Mouse (Mus musculus) cortical plate, adult 2 months (tissue): ENCODE data around the gene Tmem40. TPM values are rescaled to one million over a fixed set of nuclear protein-coding genes. Genes with fewer than 3 reads are reported as not detected.

Experiments used
- H3K27ac ChIP-seq: fragments of 200-500 bp; 2 replicates; pipeline ENCODE4 v1.5.1; 2012; ENCODE audit warnings: low read length, control low read depth, inconsistent platforms; ENCODE audit not compliant: insufficient read depth
- H3K4me1 ChIP-seq: fragments of 200-500 bp; 2 replicates; pipeline ENCODE4 v1.6.1; 2011; ENCODE audit warnings: low read length; ENCODE audit not compliant: control insufficient read depth, insufficient read depth
- H3K4me3 ChIP-seq: fragments of 200-500 bp; 2 replicates; pipeline ENCODE4 v1.5.1; 2011; ENCODE audit warnings: mild to moderate bottlenecking, low read length, control low read depth; ENCODE audit not compliant: insufficient read depth
- CTCF ChIP-seq: fragments of 200-500 bp; IDR thresholded peaks from 2 replicates; pipeline ENCODE4 v1.5.1; 2011; ENCODE audit warnings: mild to moderate bottlenecking, control low read depth, low read length; ENCODE audit not compliant: insufficient read depth; ENCODE audit errors: extremely low read depth
- POLR2A ChIP-seq: fragments of 200-500 bp; IDR thresholded peaks from 2 replicates; pipeline ENCODE4 v1.6.1; 2011; ENCODE audit warnings: mild to moderate bottlenecking, low read length, control low read depth; ENCODE audit not compliant: insufficient read depth; ENCODE audit errors: extremely low read depth
- polyA plus RNA-seq: library from polyadenylated mRNA; depleted of rRNA; stranded (reverse); fragments of >200 nt; gene quantifications from 2 replicates; pipeline ENCODE4 v1.2.3, GENCODE M21; 2012

Gene Tmem40
- polyA plus RNA-seq, 1 experiment: 5.5 TPM

DNA sequence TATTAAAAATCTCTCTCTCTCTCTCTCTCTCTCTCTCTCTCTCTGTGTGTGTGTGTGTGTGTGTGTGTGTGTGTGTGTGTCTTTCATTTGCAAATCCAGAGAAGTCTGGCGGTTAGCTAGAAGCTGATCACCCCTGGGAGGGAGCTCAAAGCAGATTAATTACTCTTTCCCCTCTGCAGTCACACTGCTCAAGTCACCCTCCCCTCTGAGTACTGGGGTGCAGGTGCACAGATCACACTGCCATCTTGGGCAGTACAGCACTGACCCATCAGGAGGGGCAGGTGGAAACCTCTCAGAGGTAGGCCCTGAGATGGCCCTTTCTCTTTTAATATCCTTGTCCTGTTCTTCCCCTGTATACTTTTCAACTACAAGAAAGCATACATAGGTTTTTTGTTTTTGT lies 15.9 kb downstream of the Tmem40 start:
- Histone ChIP-seq H3K4me3 (no peak overlapping the region), H3K4me1 (no peaks in the 10 kb centered on the region), H3K27ac (no peak overlapping the region)
- no peak for TF ChIP-seq POLR2A
- TF ChIP-seq CTCF: no peak

DNA sequence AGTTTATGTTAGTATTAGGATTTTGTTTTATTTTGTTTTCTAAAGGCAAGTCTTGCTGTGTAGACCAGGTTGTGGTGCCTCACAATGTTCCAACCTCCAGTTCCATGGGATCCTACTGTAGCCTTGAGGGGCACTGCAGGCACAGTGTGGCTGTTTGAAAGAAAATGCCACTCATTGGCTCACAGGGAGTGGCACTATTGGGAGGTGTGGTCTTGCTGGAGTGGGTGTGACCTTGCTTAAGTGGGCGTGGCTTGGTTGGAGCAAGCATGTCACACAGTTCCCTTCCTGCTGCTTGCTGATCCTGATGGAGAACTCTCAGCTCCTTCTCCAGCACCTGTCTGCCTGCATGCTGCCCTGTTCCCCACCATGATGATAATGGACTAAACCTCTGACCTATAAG lies 18.6 kb downstream of the Tmem40 start:
- no peaks in the 10 kb centered on the region for H3K4me1 ChIP-seq
- TF ChIP-seq POLR2A: no peak
- TF ChIP-seq CTCF: no peak
- no peak overlapping the region for H3K4me3 ChIP-seq
- no peak overlapping the region for H3K27ac ChIP-seq

DNA sequence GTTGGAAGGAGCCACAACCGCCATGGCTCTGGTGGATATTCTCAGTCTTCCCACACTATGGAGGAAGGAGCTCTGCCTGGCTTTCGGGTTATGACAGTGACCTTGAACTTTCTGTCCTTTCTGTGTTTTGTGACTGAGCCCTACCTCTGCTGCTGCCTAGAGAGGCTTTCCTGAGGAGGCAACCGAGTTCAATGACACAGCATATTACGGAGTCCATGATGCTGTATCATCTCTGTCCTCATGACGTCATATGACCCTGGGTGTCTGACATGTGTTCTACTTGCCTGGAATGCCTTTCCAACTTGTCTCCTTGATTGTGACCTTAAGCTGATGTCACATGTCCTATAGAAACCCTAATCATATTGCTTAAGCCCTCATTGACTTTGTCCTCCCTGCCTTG lies 23.2 kb downstream of the Tmem40 start:
- TF ChIP-seq CTCF (no peak), POLR2A (no peak)
- H3K4me1 ChIP-seq: no peaks in the 10 kb centered on the region
- H3K27ac ChIP-seq: no peak overlapping the region
- no peak overlapping the region for H3K4me3 ChIP-seq

DNA sequence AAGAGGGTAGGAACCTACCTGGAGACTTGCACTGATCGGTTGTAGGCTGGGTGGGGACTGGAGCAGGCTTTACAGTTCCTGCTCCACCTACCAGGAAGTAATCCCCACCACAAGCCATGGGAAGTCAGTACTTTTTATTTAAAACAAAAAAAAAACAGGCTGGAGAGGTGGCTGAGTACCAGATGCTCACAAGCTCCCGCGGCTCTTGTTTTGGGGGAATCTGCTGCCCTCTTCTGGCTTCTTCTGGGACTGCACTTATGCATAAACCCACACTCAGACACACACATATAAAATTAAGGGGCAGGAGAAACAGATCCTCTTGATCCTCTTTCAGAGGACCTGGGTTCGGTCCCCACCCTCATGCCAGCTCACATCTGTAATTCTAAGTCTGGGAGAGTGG lies 27.3 kb downstream of the Tmem40 start:
- H3K4me1 ChIP-seq: no peaks in the 10 kb centered on the region
- TF ChIP-seq POLR2A: no peak
- peak; percentile 26; the same call in 1 of the 2 replicates for TF ChIP-seq CTCF
- H3K4me3 ChIP-seq: no peak overlapping the region
- no peak overlapping the region for H3K27ac ChIP-seq

DNA sequence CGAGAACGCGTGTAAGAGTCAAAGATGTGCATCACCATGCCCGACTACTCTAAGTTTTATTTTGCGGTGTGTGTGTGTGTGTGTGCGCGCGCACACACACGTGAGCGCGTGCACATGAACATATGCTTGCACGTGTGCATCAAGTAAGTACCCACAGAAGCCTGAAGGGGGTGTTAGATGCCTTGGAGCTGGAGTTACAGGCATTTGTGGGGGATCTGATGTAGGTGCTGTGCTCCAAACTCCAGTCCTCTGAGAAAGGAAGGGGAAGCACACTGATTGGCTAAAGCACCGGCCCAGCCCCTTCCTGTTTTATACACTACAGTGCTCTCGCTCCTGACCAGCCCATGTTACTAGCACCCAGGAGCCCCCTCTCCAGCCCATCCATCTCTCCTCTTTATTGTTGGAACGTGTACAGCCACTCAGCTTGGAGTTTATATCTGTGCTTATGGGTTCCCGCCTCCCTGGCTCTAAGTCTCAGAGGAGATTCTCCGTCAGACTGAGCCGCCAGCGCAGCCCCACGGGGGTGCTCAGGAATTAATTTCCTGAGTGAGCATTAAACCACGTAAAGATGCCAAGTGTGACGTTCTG lies 29.8 kb downstream of the Tmem40 start:
- H3K27ac ChIP-seq: no peak overlapping the region
- TF ChIP-seq POLR2A: no peak
- TF ChIP-seq CTCF: no peak
- H3K4me1 ChIP-seq: no peaks in the 10 kb centered on the region
- H3K4me3 ChIP-seq: no peak overlapping the region

DNA sequence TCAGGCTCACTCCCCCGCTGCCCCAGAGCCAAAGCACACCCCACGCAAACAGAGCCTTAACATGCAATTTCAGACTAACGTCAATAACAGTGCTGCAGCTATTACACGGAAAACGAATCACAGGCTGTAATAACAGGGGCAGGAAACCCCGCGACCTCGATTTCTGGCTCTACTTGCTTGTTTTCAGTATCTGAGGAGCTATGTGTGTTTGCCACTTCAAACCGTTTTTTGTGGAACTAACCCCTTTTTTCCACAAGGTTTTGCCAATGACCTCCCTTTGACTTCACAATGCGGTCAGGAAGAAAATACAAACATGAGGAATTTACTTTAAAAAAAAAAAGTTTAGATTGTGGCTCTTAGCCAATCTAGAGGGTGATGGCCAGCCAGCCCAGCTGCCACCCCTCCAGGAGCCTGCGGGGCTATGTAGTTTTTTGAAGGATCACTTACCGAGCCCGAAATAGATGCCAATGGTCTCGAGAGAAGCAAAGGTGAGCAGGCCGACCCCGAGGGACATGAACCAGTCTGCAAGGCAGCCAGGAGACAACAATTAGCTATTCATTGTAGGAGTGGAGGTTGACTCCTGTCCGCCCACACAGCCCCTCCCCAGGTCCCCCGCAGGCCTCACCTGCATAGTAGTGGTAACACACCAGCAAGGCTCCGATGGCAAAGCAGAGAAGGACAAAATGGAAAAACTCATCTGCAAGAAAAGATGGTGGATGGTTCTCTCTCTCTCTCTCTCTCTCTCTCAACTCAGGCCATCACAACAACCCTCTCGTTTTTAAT lies 31.5 kb downstream of the Tmem40 start:
- TF ChIP-seq CTCF: no peak
- no peak for TF ChIP-seq POLR2A
- H3K27ac ChIP-seq: no peak overlapping the region
- H3K4me3 ChIP-seq: no peak overlapping the region

DNA sequence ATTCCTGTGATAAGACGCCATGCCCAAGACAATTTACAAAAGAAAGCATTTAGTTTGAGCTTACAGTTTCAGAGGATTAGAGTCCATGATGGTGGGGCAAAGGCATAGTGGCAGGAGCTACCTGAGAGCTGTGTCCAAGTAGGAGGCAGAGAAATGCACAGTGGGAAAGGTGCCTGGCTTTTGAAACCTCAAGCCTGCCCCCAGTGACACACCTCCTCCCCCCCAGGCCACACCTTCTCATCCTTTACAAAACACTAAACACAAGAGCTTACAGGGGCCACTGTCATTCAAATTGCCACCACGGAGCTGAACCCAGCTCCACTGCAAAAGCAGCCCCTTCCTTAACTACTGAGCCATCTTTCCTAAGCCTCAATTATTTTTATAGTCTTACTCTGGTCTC lies 34.6 kb downstream of the Tmem40 start:
- Histone ChIP-seq H3K27ac (no peak overlapping the region), H3K4me3 (no peak overlapping the region), H3K4me1 (no peaks in the 10 kb centered on the region)
- TF ChIP-seq POLR2A (no peak), CTCF (no peak)

More for the DNA sequence above, 31.5 kb downstream of the Tmem40 start:
- H3K4me1 ChIP-seq: no peaks in the 10 kb centered on the region

DNA sequence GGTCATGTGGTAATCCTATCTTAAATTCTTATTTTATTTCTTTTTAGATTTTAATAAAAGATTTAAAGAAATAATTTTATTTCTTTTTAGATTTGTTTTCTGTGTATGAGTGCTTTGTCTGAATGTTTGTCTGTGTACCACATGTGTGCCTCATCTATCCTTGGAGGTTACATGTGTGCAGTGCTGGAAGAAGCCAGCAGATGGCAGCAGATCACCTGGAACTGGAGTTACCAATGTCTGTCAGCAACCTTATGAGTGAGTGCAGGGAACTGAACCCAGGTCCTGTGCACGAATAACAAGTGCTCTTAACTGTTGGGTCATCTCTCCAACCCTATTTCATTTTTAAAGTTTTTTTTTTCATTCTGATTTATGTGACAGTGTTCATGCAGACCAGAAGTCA lies 35.1 kb downstream of the Tmem40 start:
- H3K27ac ChIP-seq: no peak overlapping the region
- H3K4me1 ChIP-seq: no peaks in the 10 kb centered on the region
- TF ChIP-seq CTCF (peak; percentile 58), POLR2A (no peak)

DNA sequence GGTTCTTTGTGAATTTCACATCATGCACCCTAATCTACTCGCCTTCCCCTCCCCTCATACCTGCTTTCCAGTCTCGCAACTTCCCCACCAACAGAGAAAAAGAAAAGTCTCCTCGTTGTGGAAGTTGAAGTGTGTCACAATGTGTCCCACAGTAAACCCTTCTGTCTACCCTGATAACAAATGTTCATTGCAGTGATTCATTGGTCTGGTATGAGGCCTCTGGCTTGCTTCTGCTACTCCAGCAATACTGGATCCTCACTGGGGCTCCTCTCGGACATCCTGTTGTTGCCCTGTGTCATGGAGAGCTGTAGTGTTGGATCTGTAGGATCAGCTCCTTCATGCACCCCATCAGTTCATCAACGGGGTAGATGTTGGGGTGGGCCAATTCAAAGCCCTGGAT lies 40.0 kb downstream of the Tmem40 start:
- Histone ChIP-seq H3K4me1 (no peaks in the 10 kb centered on the region), H3K27ac (no peak overlapping the region), H3K4me3 (no peak overlapping the region)
- no peak for TF ChIP-seq POLR2A
- TF ChIP-seq CTCF: no peak

More for the DNA sequence above, 35.1 kb downstream of the Tmem40 start:
- no peak overlapping the region for H3K4me3 ChIP-seq

DNA sequence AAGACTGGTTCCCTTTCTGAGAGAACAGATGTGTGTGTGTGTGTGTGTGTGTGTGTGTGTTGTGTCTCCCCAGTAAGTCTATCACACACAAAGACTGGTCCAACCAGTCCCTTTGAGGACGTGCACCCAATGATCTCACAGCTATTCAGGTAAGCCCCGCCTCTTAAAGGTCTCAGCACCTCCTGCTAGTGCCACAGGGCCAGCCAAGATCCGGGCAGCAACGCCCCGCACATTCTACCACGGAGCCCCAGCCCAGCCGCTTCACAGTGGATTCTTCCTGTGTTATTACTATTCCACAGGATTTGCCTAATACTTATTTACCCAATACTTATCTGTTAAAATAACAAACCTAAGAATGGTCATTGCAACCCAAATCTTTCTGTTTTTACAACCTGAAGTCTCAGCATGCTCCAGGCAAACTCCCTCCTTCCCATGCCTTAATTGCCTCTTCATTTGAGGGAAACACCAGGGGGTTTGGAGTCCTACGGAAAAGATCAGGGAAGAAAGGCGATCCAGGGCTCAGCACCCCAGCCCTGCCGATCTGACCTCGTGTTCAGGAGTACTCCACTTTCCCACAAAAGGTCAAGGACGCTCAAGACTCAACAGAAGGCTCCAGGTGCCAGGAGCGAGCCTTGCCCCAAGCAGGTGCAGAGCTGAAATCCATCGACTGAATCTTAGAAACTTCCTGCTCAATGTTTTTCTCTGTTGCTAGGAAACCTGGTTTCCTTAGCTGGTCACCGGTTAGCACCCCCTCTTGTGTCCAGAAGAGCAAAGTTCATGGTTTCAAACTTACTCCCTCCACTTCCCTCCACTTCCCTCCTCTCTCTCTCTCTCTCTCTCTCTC lies 44.3 kb downstream of the Tmem40 start:
- no peaks in the 10 kb centered on the region for H3K4me1 ChIP-seq
- H3K27ac ChIP-seq: no peak overlapping the region
- TF ChIP-seq POLR2A (no peak), CTCF (no peak)
- H3K4me3 ChIP-seq: no peak overlapping the region

DNA sequence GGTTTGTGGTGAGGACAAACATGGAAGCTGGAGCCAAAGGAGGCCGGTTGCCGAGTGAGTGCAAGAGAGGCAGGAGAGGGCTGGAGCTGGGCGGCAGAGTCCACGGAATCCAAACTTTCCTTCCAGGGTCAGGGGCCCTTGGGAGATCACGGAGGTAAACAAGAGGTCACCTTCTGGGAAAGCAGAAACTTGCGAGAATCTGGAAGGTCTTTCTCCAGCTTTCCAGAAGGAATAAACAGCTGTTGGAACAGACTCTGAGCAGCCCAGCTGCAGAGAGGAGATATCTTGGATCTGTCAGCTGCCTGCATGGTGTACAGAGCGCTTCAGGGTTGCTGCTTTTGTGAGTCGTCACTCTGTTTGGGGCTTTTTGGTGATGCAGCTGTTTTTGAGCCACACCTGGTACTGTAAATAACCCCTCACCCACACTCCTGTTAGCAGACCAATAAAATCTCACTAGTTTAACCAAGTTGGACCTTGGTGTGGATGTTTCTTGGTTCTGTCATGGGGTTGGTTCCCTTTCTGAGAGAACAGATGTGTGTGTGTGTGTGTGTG lies 45.0 kb downstream of the Tmem40 start:
- no peak overlapping the region for H3K4me3 ChIP-seq
- no peak overlapping the region for H3K27ac ChIP-seq
- H3K4me1 ChIP-seq: no peaks in the 10 kb centered on the region
- TF ChIP-seq CTCF: no peak
- TF ChIP-seq POLR2A: no peak
